Mouse (Mus musculus): ENCODE data around the gene Map2k6. TPM values are rescaled to one million over a fixed set of nuclear protein-coding genes. Genes with fewer than 3 reads are reported as not detected.

The Map2k6 gene
- total RNA-seq, 2 experiments from 2014 or later, result 38.0 to 50.1 TPM

DNA sequence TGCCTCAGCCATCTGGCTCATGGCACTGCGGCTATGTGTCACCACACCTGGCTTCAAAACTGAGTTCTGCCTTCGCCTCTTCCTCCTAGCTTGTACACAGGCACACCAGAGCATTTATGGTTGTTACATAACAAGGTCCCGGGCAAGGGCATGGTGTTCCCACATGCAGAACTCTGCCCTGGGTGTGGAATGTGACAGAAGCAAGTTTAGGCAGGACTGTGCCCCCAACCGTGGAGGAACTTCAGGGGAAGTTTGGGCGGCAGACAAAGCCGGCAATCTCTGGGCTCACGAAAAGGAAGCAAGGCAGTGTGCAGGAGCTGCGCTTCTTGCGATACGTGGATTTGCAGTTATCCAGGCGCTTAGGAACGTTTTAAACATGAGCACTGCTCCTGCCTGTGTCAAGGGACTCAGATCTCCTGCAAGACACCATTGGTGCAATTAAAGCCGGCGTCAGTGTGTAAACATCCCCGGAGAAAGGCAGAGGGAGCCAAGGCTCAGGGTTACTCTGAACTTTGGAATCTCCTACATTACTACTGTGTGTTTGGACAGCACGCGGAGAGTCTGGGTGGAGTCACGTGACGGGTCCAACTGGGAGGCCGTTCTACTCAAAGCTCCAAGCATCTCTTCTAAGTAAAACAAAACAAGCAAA is 19.1 kb upstream of the Map2k6 start:
- intact Hi-C loops (cut with DNase I), result no loop called here
- peak overlapping the region; percentile 70 for H3K4me3 ChIP-seq
- H3K27ac ChIP-seq, result peak overlapping the region; percentile 95
- peak; percentile 82 for DNase-seq
- TF ChIP-seq CTCF (IDR thresholded peaks at IDR 0.05), result peak; percentile 43

DNA sequence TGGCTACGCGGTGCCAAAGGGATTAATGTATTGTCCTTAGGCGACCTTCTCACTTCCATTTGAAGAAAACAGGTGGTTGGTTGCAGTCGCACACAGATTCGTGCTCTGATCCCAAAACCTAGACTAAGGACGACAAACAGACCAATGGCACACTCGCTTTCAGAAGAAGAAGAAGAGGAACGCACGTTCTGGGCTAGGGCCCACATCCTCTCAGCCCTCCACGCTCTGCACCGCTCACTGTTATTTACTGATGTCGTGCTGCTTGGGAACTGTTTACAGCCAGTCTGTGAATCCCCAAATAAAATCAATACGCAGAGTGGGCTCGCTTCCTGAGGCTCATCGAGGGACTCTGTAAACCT is 18.6 kb upstream of the Map2k6 start:
- peak overlapping the region; percentile 70 for H3K4me3 ChIP-seq
- DNase-seq, result no peak
- H3K27ac ChIP-seq, result peak overlapping the region; percentile 95
- no peak for TF ChIP-seq CTCF (IDR thresholded peaks at IDR 0.05)
- intact Hi-C loops (cut with DNase I), result no loop called here

GRCm38 (mm10) chr11:110385487-110385886 is 13.4 kb upstream of the Map2k6 start:
- no peak for TF ChIP-seq CTCF (IDR thresholded peaks at IDR 0.05)
- H3K4me3 ChIP-seq, result no peak overlapping the region
- DNase-seq, result no peak
- intact Hi-C loops (cut with DNase I), result no loop called here
- no peak overlapping the region for H3K27ac ChIP-seq

DNA sequence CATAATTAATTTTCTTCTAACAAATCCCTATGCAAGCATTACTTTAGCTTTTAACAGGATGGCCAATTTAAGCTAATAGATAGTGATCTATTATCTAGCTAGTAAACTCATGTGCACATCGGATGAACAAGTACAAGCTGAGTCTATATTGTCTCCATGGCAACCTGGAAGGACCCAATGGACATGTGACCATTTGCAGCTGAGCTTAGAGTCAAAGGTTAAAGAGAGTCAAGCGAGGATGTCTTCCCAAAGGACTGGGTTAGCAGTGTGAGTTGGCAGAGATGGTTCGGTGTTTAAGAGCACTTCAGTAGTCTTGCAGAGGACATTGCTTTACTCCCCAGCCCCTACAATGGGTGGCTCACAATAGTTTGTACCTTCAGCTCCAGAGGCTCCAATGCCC is 6.2 kb upstream of the Map2k6 start:
- Histone ChIP-seq H3K4me3 (no peak overlapping the region), H3K27ac (no peak overlapping the region)
- TF ChIP-seq CTCF (IDR thresholded peaks at IDR 0.05), result no peak
- DNase-seq, result no peak
- intact Hi-C loops (cut with DNase I), result no loop called here

- TF ChIP-seq CTCF (IDR thresholded peaks at IDR 0.05), result no peak
- Histone ChIP-seq H3K4me3 (no peak overlapping the region), H3K27ac (no peak overlapping the region)
- intact Hi-C loops (cut with DNase I), result loop anchor here (5.0 kb wide), 1 partner anchor 52 kb away; no protein-coding TSS in a partner anchor
- DNase-seq, result no peak
Observed at GRCm38 (mm10) chr11:110394788-110395452, 4.0 kb upstream of the Map2k6 start.

DNA sequence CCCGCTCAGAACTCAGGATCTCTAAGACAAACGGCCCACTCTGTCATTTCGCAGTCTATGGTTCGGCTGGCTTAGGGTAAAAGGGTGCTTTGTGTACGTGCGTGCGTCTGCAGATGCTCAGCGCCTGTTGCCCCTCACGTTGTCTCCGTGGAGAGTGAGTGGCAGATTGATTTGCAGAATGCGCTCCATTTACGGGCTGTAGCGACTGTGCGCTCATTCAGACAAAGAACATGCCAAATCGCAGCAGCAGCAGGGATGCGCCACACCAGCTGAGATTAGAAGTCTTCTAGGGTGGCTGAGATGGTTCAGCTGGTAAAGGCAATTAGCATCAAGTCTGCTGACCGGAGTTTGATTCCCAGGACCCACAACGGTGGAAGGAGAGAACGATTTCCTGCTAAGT is 2.8 kb upstream of the Map2k6 start:
- TF ChIP-seq CTCF (IDR thresholded peaks at IDR 0.05), result no peak
- H3K4me3 ChIP-seq, result no peak overlapping the region
- no peak for DNase-seq
- H3K27ac ChIP-seq, result no peak overlapping the region
- intact Hi-C loops (cut with DNase I), result loop anchor here (5.0 kb wide), 1 partner anchor 51 kb away; no protein-coding TSS in a partner anchor

DNA sequence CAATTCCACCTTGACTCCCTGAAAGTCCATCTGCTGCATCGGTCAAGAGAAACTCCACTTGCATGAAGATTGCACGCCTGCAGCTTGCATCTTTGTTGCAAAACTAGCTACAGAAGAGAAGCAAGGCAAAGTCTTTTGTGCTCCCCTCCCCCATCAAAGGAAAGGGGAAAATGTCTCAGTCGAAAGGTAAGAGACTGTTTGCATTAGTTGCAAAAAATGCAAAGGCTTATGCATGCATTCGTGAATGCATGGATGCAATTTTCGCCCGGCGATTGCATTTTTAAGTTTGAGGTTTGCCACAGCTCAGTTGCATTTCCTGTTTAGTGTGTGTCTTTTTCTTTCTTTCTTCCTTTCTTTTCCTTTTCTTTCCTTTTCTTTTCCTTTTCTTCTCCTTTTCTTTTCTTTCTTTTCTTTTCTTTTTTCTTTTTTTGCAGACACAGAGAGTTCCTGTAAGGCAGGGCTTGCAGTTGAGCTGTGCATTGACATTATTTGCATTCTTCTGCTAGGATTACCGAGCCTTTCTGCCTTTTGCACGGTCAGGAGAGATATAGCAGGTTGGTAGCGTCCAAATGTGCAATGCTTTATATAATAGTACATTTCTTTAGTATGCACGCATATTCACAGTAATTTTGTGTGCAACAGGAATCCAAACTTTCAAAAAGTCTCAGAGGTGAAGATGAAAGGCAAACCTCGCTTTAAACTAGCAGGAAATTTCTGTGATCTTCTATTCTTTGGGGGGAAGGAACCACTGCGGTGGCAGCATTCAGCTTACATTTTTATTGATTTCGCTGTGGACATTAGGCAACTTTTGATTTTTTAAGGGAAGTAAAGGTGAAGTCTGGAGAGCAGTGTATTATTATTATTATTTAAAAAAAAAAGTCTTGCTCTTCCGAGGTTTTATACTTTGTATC is 573 bp downstream of the Map2k6 start:
- no peak for TF ChIP-seq CTCF (IDR thresholded peaks at IDR 0.05)
- no peak for DNase-seq
- Histone ChIP-seq H3K27ac (peak overlapping the region; percentile 80), H3K4me3 (peak overlapping the region; percentile 84)
- intact Hi-C loops (cut with DNase I), result loop anchor here (5.0 kb wide), 1 partner anchor 48 kb away; no protein-coding TSS in a partner anchor

DNA sequence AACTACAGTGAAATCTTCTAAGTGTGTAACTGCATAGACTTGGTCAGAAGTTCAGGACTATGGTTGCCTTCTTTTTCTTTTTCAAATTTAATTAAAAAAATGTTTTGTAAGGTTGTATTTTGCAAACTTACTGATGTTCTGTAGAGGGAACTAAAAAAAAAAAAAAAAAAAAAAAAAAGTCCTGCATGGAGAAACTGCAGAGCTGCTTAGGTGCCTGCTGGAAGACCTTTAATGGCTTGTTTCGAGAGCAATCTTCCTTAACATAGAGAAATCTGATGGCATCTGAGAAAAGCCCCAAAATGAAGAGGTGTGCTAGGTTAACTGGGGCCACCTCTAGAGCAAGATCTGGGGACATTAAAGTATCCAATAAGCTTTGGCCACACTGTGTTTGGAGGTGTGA is 1.4 kb downstream of the Map2k6 start:
- intact Hi-C loops (cut with DNase I), result no loop called here
- Histone ChIP-seq H3K4me3 (peak overlapping the region; percentile 84), H3K27ac (peak overlapping the region; percentile 80)
- no peak for DNase-seq
- TF ChIP-seq CTCF (IDR thresholded peaks at IDR 0.05), result no peak

- no peak for TF ChIP-seq CTCF (IDR thresholded peaks at IDR 0.05)
- Histone ChIP-seq H3K27ac (peak overlapping the region; percentile 80), H3K4me3 (peak overlapping the region; percentile 84)
- intact Hi-C loops (cut with DNase I), result no loop called here
- DNase-seq, result no peak
Observed at GRCm38 (mm10) chr11:110402671-110403070, 3.7 kb downstream of the Map2k6 start.

- no peak for DNase-seq
- no peak overlapping the region for H3K4me3 ChIP-seq
- intact Hi-C loops (cut with DNase I), result no loop called here
- no peak overlapping the region; the same call in 1 of the 2 replicates for H3K27ac ChIP-seq
- no peak for TF ChIP-seq CTCF (IDR thresholded peaks at IDR 0.05)
Observed at GRCm38 (mm10) chr11:110403602-110404001, 4.7 kb downstream of the Map2k6 start.

DNA sequence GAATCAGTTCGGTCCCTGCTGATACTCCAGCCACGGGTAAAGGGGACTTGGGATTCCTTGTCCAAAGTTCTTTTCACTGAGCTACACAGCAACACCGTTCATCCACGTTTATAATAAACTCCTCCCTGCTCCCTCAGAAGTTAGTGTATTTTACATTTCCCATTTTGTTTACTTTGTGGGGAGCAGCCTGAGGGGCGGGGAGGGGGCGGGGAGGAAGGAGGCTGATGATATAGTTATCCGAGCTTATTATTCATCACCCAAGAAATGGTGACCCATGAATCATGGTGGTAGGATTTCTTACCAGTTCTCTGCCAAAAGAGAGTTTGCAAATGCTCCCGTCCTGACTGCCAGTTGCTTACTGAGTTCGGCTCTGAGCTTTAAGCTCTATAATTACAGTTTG is 6.7 kb downstream of the Map2k6 start:
- intact Hi-C loops (cut with DNase I), result no loop called here
- peak overlapping the region; percentile 77 for H3K27ac ChIP-seq
- H3K4me3 ChIP-seq, result peak overlapping the region; percentile 13; the same call in 1 of the 2 replicates
- no peak for DNase-seq
- no peak for TF ChIP-seq CTCF (IDR thresholded peaks at IDR 0.05)

DNA sequence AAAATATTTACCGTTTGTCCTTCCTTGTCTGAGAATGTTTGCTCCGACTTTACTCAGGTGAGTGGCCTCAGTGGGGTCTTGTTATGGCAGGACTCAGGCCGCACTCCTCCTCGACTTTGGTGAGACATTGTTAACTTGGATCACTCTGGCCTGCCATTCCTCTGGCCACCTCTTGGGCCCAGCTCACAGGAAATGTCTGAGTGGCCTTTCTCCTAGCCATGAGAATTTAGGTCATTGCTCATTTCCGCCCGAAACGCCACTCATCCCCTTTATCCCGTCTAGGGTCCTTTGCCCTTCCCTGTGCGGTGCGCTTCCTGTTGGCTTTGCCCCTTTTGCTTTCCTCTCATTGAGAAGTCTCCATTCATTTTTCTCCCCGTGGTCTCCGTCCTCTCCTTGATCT is 10.2 kb downstream of the Map2k6 start:
- no peak for TF ChIP-seq CTCF (IDR thresholded peaks at IDR 0.05)

GRCm38 (mm10) chr11:110409776-110410175 is 10.9 kb downstream of the Map2k6 start:
- DNase-seq, result peak; percentile 54
- Histone ChIP-seq H3K4me3 (no peak overlapping the region), H3K27ac (no peak overlapping the region)
- intact Hi-C loops (cut with DNase I), result no loop called here
- peak; percentile 45 for TF ChIP-seq CTCF (IDR thresholded peaks at IDR 0.05)

More for the DNA sequence above, 10.2 kb downstream of the Map2k6 start:
- Histone ChIP-seq H3K27ac (no peak overlapping the region), H3K4me3 (no peak overlapping the region)
- DNase-seq, result no peak
- intact Hi-C loops (cut with DNase I), result no loop called here
